Mouse (Mus musculus) lung, postnatal 0 days (tissue): Measurements from ENCODE around the gene Cd70. TPM values are rescaled to one million over a fixed set of nuclear protein-coding genes. Genes with fewer than 3 reads are reported as not detected.

Source experiments
- ATAC-seq: fragments of 200-750 bp; cut with Nextera tagmentation; 2 replicates; pipeline ENCODE4 v1.8.0; 2017; ENCODE audit warnings: moderate library complexity
- DNase-seq: peaks from one replicate; pipeline ENCODE4 v3.0.0-alpha.2; 2016; ENCODE audit warnings: low spot score
- H3K27ac ChIP-seq: fragments of 300-500 bp; sonication (generic); 2 replicates; pipeline ENCODE4 v1.5.1; 2014; ENCODE audit warnings: antibody characterized with exemption, mild to moderate bottlenecking, low read length, mixed read lengths
- H3K27me3 ChIP-seq: fragments of 300-500 bp; sonication (generic); replicated peaks from 2 replicates; pipeline ENCODE4 v1.6.1; 2014; ENCODE audit warnings: low read length, mixed read lengths; ENCODE audit not compliant: insufficient read depth
- H3K36me3 ChIP-seq: fragments of 300-500 bp; sonication (generic); 2 replicates; pipeline ENCODE4 v1.6.1; 2014; ENCODE audit warnings: low read length, mixed read lengths; ENCODE audit not compliant: insufficient read depth
- H3K4me1 ChIP-seq: fragments of 300-500 bp; sonication (generic); 2 replicates; pipeline ENCODE4 v1.6.1; 2014; ENCODE audit warnings: antibody characterized with exemption, low read depth, low read length, mixed read lengths; ENCODE audit not compliant: insufficient read depth
- H3K4me2 ChIP-seq: fragments of 300-500 bp; sonication (generic); replicated peaks from 2 replicates; pipeline ENCODE4 v1.6.1; 2014; ENCODE audit warnings: low read depth, mild to moderate bottlenecking, low read length, moderate library complexity, mixed read lengths
- H3K4me3 ChIP-seq: fragments of 300-500 bp; sonication (generic); 2 replicates; pipeline ENCODE4 v1.5.1; 2014; ENCODE audit warnings: low read depth, low read length
- H3K9ac ChIP-seq: fragments of 300-500 bp; sonication (generic); replicated peaks from 2 replicates; pipeline ENCODE4 v1.6.1; 2014; ENCODE audit warnings: low read depth, mild to moderate bottlenecking
- H3K9me3 ChIP-seq: fragments of 300-500 bp; sonication (generic); 2 replicates; pipeline ENCODE4 v1.6.1; 2016; ENCODE audit warnings: low read length, mixed read lengths
- CTCF ChIP-seq: IDR thresholded peaks from 2 replicates; pipeline ENCODE4 v1.5.1; 2016; ENCODE audit warnings: antibody characterized with exemption, mild to moderate bottlenecking
- EP300 ChIP-seq: IDR thresholded peaks from 2 replicates; pipeline ENCODE4 v1.6.1; 2016; ENCODE audit warnings: antibody characterized with exemption, mild to moderate bottlenecking, control low read depth
- whole genome bisulfite sequencing: fragments of 180-500 bp; shearing (Covaris S2); extraction: QIAGEN DNeasy Blood & Tissue Kit; methylation state at CpG from one replicate; pipeline ENCODE4 v1.1.7; 2014; 5-methylcytosine and 5-hydroxymethylcytosine counted together
- polyA plus RNA-seq: library from polyadenylated mRNA; unstranded; fragments of >200 nt; fragmentation: Nextera tagmentation; extraction: Ambion mirVana; gene quantifications from 2 replicates; pipeline ENCODE4 v1.2.1, GENCODE M21; 2015

Gene Cd70
- polyA plus RNA-seq, result not detected in 2 replicates

GRCm38 (mm10) chr17:57148994-57149803 is at the start of gene Cd70:
Gene Cd70 (minus strand): TSS chr17:57149777.
- no peak within 1 kb of the TSS for H3K27ac ChIP-seq
- no peaks in the 10 kb centered on the region for H3K36me3 ChIP-seq
- H3K27me3 ChIP-seq, result peaks cover 17% of the 10 kb centered on the region
- TF ChIP-seq EP300, result no peak
- TF ChIP-seq CTCF, result no peak
- no peaks in the 10 kb centered on the region for H3K9me3 ChIP-seq
- H3K4me2 ChIP-seq, result no peak within 1 kb of the TSS
- H3K9ac ChIP-seq, result no peak within 1 kb of the TSS
- ATAC-seq (no peak), DNase-seq (no peak)
- 3% methylated on average over 39 of the region's 39 CpGs for WGBS
- no peaks in the 10 kb centered on the region for H3K4me1 ChIP-seq
- H3K4me3 ChIP-seq, result peak within 1 kb of the TSS; percentile 12; the same call in 1 of the 2 replicates

DNA sequence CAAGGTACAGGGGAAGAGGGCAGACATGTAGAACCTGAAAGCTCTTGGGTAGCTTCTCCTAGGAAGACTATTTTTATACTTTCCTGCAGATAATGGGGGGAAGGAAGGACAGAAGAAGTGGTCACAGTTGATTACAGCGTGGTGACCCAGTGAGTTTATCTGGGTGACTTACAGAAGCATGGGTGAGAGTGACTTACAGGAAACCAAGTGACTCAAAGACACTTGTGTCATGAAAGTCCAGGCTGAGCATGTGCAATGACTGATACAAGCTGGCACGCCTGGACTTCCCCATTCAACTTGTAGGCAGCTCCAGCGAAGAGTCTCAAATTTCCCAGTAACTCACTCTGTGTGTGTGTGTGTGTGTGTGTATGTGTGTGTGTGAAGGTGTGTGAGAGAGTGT is 48.7 kb upstream of the Cd70 start:
- DNase-seq (peak; percentile 51), ATAC-seq (no peak)
- 64% methylated on average over 3 of the region's 3 CpGs for WGBS
- no peak overlapping the region for H3K27ac ChIP-seq
- no peaks in the 10 kb centered on the region for H3K36me3 ChIP-seq
- H3K9ac ChIP-seq, result no peak overlapping the region
- no peaks in the 10 kb centered on the region for H3K9me3 ChIP-seq
- TF ChIP-seq CTCF, result no peak
- no peak for TF ChIP-seq EP300
- H3K27me3 ChIP-seq, result no peaks in the 10 kb centered on the region
- no peak overlapping the region for H3K4me3 ChIP-seq
- H3K4me1 ChIP-seq, result no peaks in the 10 kb centered on the region
- H3K4me2 ChIP-seq, result no peak overlapping the region

GRCm38 (mm10) chr17:57195326-57196010 is 45.9 kb upstream of the Cd70 start:
- Histone ChIP-seq H3K4me3 (no peak overlapping the region), H3K9me3 (no peaks in the 10 kb centered on the region), H3K27me3 (no peaks in the 10 kb centered on the region), H3K4me1 (no peaks in the 10 kb centered on the region), H3K9ac (no peak overlapping the region), H3K4me2 (no peak overlapping the region), H3K36me3 (no peaks in the 10 kb centered on the region), H3K27ac (no peak overlapping the region)
- TF ChIP-seq CTCF (no peak), EP300 (no peak)
- no peak for DNase-seq
- ATAC-seq, result peak; percentile 9; the same call in 1 of the 2 replicates
- WGBS, result 75% methylated on average over 8 of the region's 8 CpGs

DNA sequence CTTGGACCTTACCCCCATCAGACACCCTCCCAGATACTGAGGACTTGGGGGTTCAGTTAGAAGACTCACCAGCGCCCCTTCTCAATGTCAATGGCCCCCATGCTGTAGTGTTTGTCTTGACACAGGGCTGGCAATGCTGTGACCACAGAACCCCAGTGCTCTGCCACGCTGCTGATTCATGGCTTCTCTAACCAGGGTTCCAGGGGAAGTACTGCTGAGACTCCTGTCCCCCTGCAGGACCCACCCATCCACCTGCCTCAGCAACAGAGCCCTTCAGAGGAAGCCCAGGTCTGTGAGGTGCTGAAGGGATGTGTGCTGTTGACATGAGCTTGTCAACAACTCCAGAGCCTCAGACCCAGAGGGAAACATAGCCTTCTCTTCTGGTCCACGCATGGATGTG is 45.2 kb upstream of the Cd70 start:
- Histone ChIP-seq H3K4me1 (no peaks in the 10 kb centered on the region), H3K4me3 (no peak overlapping the region), H3K4me2 (no peak overlapping the region), H3K9me3 (no peaks in the 10 kb centered on the region), H3K9ac (no peak overlapping the region), H3K27me3 (no peaks in the 10 kb centered on the region), H3K36me3 (no peaks in the 10 kb centered on the region), H3K27ac (no peak overlapping the region)
- WGBS, result 67% methylated on average over 3 of the region's 3 CpGs
- ATAC-seq (no peak), DNase-seq (no peak)
- TF ChIP-seq CTCF, result no peak
- TF ChIP-seq EP300, result no peak

DNA sequence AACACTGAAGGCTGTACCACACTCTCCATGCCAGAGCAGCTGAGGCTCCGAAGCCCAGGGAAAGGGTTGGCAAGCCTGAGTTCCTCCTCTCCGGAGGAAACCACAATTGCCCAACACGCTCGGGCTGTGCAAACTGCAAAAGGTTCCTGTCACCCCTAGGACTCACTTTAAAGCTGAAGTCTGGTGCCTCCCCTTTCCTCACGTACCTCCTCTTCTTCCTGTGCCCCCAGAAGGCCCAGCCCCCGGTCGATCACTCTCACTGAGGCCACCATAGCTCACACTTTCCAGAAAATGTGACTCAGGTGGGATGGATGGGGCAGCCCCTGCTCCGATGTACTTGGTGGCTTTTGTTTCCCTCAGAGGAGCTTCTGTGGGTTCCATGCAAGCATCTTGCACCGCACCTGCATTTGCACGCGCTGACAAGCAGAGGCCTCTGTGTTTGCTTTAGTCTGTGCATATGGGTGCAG is 44.5 kb upstream of the Cd70 start, which contains the start of gene Tnfsf14:
Gene Tnfsf14 (minus strand): TSS at position 137 of the 467 bp plus-strand sequence.
- Histone ChIP-seq H3K4me2 (no peak within 1 kb of the TSS), H3K27ac (no peak within 1 kb of the TSS), H3K36me3 (no peaks in the 10 kb centered on the region), H3K9me3 (no peaks in the 10 kb centered on the region), H3K27me3 (no peaks in the 10 kb centered on the region), H3K9ac (no peak within 1 kb of the TSS), H3K4me1 (no peaks in the 10 kb centered on the region), H3K4me3 (no peak within 1 kb of the TSS)
- TF ChIP-seq EP300, result no peak
- no peak for TF ChIP-seq CTCF
- peak; percentile 44; the same call in 1 of the 2 replicates for ATAC-seq
- no peak for DNase-seq
- 58% methylated on average over 11 of the region's 11 CpGs for WGBS

DNA sequence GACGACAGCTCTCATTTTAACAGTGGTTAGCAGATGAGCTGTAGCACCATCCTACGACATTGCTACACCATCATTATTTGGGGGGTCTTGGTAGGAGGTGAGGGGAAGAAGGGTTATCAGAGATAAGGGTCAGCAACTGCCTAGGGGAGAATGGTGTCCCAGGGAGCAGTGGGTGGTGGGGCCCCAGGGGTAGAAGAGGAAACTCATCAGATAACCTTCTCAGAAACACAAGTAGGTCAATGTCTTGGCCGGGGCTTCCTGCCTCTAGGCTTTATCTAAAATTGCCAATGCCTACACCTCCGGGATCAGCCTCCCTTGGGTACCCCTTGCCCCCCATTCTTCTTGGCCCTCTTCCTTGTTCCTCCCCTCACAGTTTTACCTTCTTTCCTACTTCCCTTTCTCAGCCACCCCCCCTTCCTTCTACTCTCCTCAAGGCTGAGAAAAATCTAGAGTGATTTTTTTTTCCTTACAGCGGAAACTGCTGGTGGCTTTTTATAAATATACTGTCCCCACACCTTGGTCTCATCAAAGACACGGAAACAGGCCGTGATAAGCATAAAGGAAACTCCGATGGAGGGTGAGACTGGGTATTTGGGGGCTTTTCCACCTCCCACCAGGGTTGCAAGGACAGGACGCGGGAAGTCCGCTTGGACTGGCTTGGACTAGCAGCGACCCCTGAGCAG is 39.1 kb upstream of the Cd70 start:
- no peak overlapping the region for H3K4me3 ChIP-seq
- H3K9me3 ChIP-seq, result no peaks in the 10 kb centered on the region
- no peak for ATAC-seq
- DNase-seq, result no peak
- no peaks in the 10 kb centered on the region for H3K4me1 ChIP-seq
- H3K4me2 ChIP-seq, result no peak overlapping the region
- H3K9ac ChIP-seq, result no peak overlapping the region
- no peak overlapping the region for H3K27ac ChIP-seq
- no peaks in the 10 kb centered on the region for H3K36me3 ChIP-seq
- TF ChIP-seq CTCF (no peak), EP300 (no peak)
- 55% methylated on average over 12 of the region's 12 CpGs for WGBS
- H3K27me3 ChIP-seq, result no peaks in the 10 kb centered on the region
